Mouse (Mus musculus): ENCODE results near the gene Ttc7b.

The Ttc7b gene

GRCm38 (mm10) chr12:100280972-100281794 lies 239.4 kb downstream of the Ttc7b start:
- no peak for DNase-seq (ENCODE audit: extremely low spot score, low spot score)

GRCm38 (mm10) chr12:100279898-100280297 lies 240.7 kb downstream of the Ttc7b start:
- DNase-seq (ENCODE audit: extremely low spot score, low spot score) = no peak

- no peak for DNase-seq (ENCODE audit: extremely low spot score, low spot score)
These were observed 242.3 kb downstream of the Ttc7b start for GRCm38 (mm10) chr12:100278358-100278757.

- no peak for DNase-seq (ENCODE audit: extremely low spot score, low spot score)
These were observed 243.1 kb downstream of the Ttc7b start for GRCm38 (mm10) chr12:100277534-100277905.

- no peak for DNase-seq (ENCODE audit: extremely low spot score, low spot score)
These were observed 243.8 kb downstream of the Ttc7b start for GRCm38 (mm10) chr12:100276607-100277533.

GRCm38 (mm10) chr12:100275850-100276249 lies 244.8 kb downstream of the Ttc7b start:
- DNase-seq (ENCODE audit: extremely low spot score, low spot score) = no peak

GRCm38 (mm10) chr12:100273033-100273432 lies 247.6 kb downstream of the Ttc7b start:
- DNase-seq (ENCODE audit: extremely low spot score, low spot score) = no peak

GRCm38 (mm10) chr12:100269967-100270662 lies 250.5 kb downstream of the Ttc7b start:
- DNase-seq (ENCODE audit: extremely low spot score, low spot score) = no peak

- DNase-seq (ENCODE audit: extremely low spot score, low spot score) = peak; percentile 64
These were observed 252.6 kb downstream of the Ttc7b start for GRCm38 (mm10) chr12:100268011-100268410.

GRCm38 (mm10) chr12:100265546-100266309 lies 254.9 kb downstream of the Ttc7b start:
- DNase-seq (ENCODE audit: extremely low spot score, low spot score) = no peak

- DNase-seq (ENCODE audit: extremely low spot score, low spot score) = no peak
These were observed 255.7 kb downstream of the Ttc7b start for GRCm38 (mm10) chr12:100264941-100265340.

- DNase-seq (ENCODE audit: extremely low spot score, low spot score) = no peak
These were observed 257.8 kb downstream of the Ttc7b start for GRCm38 (mm10) chr12:100262846-100263245.

- DNase-seq (ENCODE audit: extremely low spot score, low spot score) = no peak
These were observed 258.9 kb downstream of the Ttc7b start for GRCm38 (mm10) chr12:100261761-100262160.

GRCm38 (mm10) chr12:100260151-100260550 lies 260.5 kb downstream of the Ttc7b start:
- no peak for DNase-seq (ENCODE audit: extremely low spot score, low spot score)

GRCm38 (mm10) chr12:100257779-100258178 lies 262.8 kb downstream of the Ttc7b start:
- DNase-seq (ENCODE audit: extremely low spot score, low spot score) = no peak

GRCm38 (mm10) chr12:100255441-100255949 lies 265.1 kb downstream of the Ttc7b start:
- DNase-seq (ENCODE audit: extremely low spot score, low spot score) = no peak

GRCm38 (mm10) chr12:100254471-100254870 lies 266.2 kb downstream of the Ttc7b start:
- no peak for DNase-seq (ENCODE audit: extremely low spot score, low spot score)

Measured in neural tube, embryonic 10.5 days (tissue).